Mouse (Mus musculus) testis, adult 2 months (tissue): ENCODE data around the gene Id2.

Experiments
- CTCF ChIP-seq: fragments of 200-500 bp; IDR thresholded peaks from 2 replicates; pipeline ENCODE4 v1.5.1; 2012; ENCODE audit warnings: low read depth, mild to moderate bottlenecking, inconsistent platforms, low read length, moderate library complexity; ENCODE audit not compliant: control insufficient read depth, insufficient read depth, insufficient replicate concordance
- POLR2A ChIP-seq: fragments of 200-500 bp; IDR thresholded peaks from 2 replicates; pipeline ENCODE4 v1.6.1; 2012; ENCODE audit warnings: low read depth, mild to moderate bottlenecking, inconsistent platforms, low read length, moderate library complexity; ENCODE audit not compliant: control insufficient read depth

- TF ChIP-seq CTCF (no peak), POLR2A (no peak)
Observed at GRCm38 (mm10) chr12:25138616-25139015, 41.7 kb upstream of the Id2 start.
